Mouse (Mus musculus) MEL (cell line): ENCODE measurements around the gene 2310039H08Rik.

Source experiments
- JUND ChIP-seq: IDR thresholded peaks from 2 replicates; pipeline ENCODE4 v1.6.1; 2011; ENCODE audit warnings: low read depth, mild to moderate bottlenecking, improper control_type of control experiment, low read length
- MAFK ChIP-seq: IDR thresholded peaks from 2 replicates; pipeline ENCODE4 v1.6.1; 2011; ENCODE audit warnings: low read depth, mild to moderate bottlenecking, low read length, improper control_type of control experiment, borderline replicate concordance
- NRF1 ChIP-seq: IDR thresholded peaks from 2 replicates; pipeline ENCODE4 v1.6.1; 2014; ENCODE audit warnings: low read depth, mild to moderate bottlenecking, inconsistent platforms, low read length, improper control_type of control experiment, moderate library complexity; ENCODE audit not compliant: poor library complexity, insufficient read depth, severe bottlenecking
- POLR2A ChIP-seq, 2 experiments: IDR thresholded peaks; 2 replicates each; pipeline ENCODE4 v1.6.1; 2011 to 2012; ENCODE audit warnings: low read length in 2 of 2, mild to moderate bottlenecking in 2 of 2, control low read depth in 1 of 2, improper control_type of control experiment in 1 of 2, low read depth in 1 of 2, moderate library complexity in 1 of 2; ENCODE audit not compliant: control insufficient read depth in 1 of 2, insufficient read depth in 1 of 2, poor library complexity in 1 of 2

DNA sequence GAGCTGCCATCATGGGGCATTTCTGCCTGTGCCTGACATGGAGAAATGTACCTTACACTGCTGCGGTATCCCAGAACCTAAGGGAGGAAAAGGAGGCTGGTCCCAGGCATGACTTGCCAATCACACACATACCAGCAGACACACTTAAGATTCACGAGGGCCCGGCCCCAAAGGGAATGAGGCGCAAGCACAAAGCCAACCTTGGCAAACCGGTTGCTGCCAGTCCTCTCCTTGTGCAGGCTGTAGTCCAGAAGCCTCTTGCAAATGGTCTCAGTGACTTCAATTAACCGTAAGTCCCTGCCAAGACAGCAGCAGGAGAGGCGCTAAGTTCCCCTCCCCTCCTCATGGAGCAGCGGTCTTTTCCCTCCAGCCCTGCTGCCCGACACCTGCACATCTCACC lies 29.4 kb upstream of the 2310039H08Rik start:
- TF ChIP-seq NRF1 (no peak), JUND (no peak), POLR2A (IDR thresholded peaks at IDR 0.05; ENCODE audit: control insufficient read depth in 1 of 2, insufficient read depth in 1 of 2, low read depth in 1 of 2, low read length in 2 of 2, poor library complexity in 1 of 2) (no peak), MAFK (no peak)
